Mouse (Mus musculus) forebrain, embryonic 14.5 days (tissue): ENCODE results near the gene Rnf222. TPM values are rescaled to one million over a fixed set of nuclear protein-coding genes. Genes with fewer than 3 reads are reported as not detected.
A peak's percentile ranks its signal among the peaks of the same experiment; 100 is the strongest.

Source experiments
- ATAC-seq: fragments of 200-750 bp; cut with Nextera tagmentation; 2 replicates; pipeline ENCODE4 v1.8.0; 2017; ENCODE audit warnings: mild to moderate bottlenecking, moderate library complexity
- DNase-seq: peaks from one replicate; pipeline ENCODE4 v3.0.0-alpha.2; 2015; ENCODE audit warnings: low spot score
- H3K27ac ChIP-seq: fragments of 300-500 bp; sonication (generic); 2 replicates; pipeline ENCODE4 v1.5.1; 2014; ENCODE audit warnings: low read depth, mild to moderate bottlenecking, control low read depth, low read length, moderate library complexity
- H3K27me3 ChIP-seq: fragments of 300-500 bp; sonication (generic); replicated peaks from 2 replicates; pipeline ENCODE4 v1.6.1; 2014; ENCODE audit warnings: low read length, control low read depth, mixed read lengths; ENCODE audit not compliant: control insufficient read depth, insufficient read depth
- H3K36me3 ChIP-seq: fragments of 300-500 bp; sonication (generic); 2 replicates; pipeline ENCODE4 v1.6.1; 2014; ENCODE audit warnings: low read length, control low read depth; ENCODE audit not compliant: control insufficient read depth, insufficient read depth
- H3K4me1 ChIP-seq: fragments of 300-500 bp; sonication (generic); 2 replicates; pipeline ENCODE4 v1.6.1; 2014; ENCODE audit warnings: antibody characterized with exemption, low read length, control low read depth; ENCODE audit not compliant: control insufficient read depth, insufficient read depth
- H3K4me2 ChIP-seq: fragments of 300-500 bp; sonication (generic); 2 replicates; pipeline ENCODE4 v1.6.1; 2014; ENCODE audit warnings: mild to moderate bottlenecking, control low read depth, low read length
- H3K4me3 ChIP-seq: fragments of 300-500 bp; sonication (generic); 2 replicates; pipeline ENCODE4 v1.5.1; 2014; ENCODE audit warnings: low read depth, low read length, control low read depth
- H3K9ac ChIP-seq: fragments of 300-500 bp; sonication (generic); 2 replicates; pipeline ENCODE4 v1.6.1; 2014; ENCODE audit warnings: mild to moderate bottlenecking, low read length, control low read depth, moderate library complexity
- H3K9me3 ChIP-seq: fragments of 300-500 bp; sonication (generic); replicated peaks from 2 replicates; pipeline ENCODE4 v1.6.1; 2016; ENCODE audit warnings: low read length, control low read depth, mixed read lengths; ENCODE audit not compliant: control insufficient read depth
- WGBS: fragments of 180-500 bp; shearing (Covaris S2); extraction: QIAGEN DNeasy Blood & Tissue Kit; methylation state at CpG from one replicate; pipeline ENCODE4 v1.1.7; 2014; 5-methylcytosine and 5-hydroxymethylcytosine counted together
- polyA plus RNA-seq: library from polyadenylated mRNA; unstranded; fragments of >200 nt; fragmentation: Nextera tagmentation; extraction: Ambion mirVana; gene quantifications from 2 replicates; pipeline ENCODE4 v1.2.1, GENCODE M21; 2014

The Rnf222 gene
- polyA plus RNA-seq, 1 experiment from 2014 or later, result not detected

- H3K4me3 ChIP-seq, result no peak overlapping the region
- H3K27me3 ChIP-seq, result no peaks in the 10 kb centered on the region
- H3K9me3 ChIP-seq, result no peaks in the 10 kb centered on the region
- H3K4me2 ChIP-seq, result no peak overlapping the region
- no peak overlapping the region for H3K9ac ChIP-seq
- DNase-seq (no peak), ATAC-seq (no peak)
- no peak overlapping the region for H3K27ac ChIP-seq
- no peaks in the 10 kb centered on the region for H3K36me3 ChIP-seq
- 94% methylated on average over 5 of the region's 5 CpGs for WGBS
- no peaks in the 10 kb centered on the region for H3K4me1 ChIP-seq
These were observed 7.9 kb downstream of the Rnf222 start for GRCm38 (mm10) chr11:68896247-68896646.

DNA sequence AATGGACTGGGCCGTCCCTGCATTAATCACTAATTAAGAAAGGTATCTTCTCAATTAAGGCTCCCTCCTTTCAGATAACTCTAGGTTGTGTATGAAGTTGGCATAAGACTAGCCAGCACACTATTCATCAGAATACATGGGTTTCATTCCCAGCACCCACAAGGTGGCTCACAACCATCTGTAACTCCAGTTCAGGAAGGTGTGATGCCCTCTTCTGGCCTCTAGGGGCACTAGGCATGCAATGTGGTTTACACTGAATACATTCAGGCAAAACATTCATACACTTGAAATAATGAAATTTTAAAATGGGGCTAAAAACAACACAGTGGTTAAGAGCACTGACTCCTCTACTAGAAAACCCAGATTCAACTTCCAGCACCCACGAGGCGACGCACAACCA lies 8.8 kb downstream of the Rnf222 start:
- Histone ChIP-seq H3K4me3 (no peak overlapping the region), H3K27me3 (no peaks in the 10 kb centered on the region), H3K4me2 (no peak overlapping the region), H3K9ac (no peak overlapping the region), H3K9me3 (no peaks in the 10 kb centered on the region), H3K27ac (no peak overlapping the region), H3K36me3 (no peaks in the 10 kb centered on the region), H3K4me1 (no peaks in the 10 kb centered on the region)
- 57% methylated on average over 4 of the region's 4 CpGs for WGBS
- ATAC-seq, result no peak
- DNase-seq, result peak; percentile 52

- 77% methylated on average over 6 of the region's 6 CpGs for WGBS
- Histone ChIP-seq H3K36me3 (peaks cover 6% of the 10 kb centered on the region), H3K9me3 (no peaks in the 10 kb centered on the region), H3K27me3 (no peaks in the 10 kb centered on the region), H3K4me2 (no peak overlapping the region), H3K4me1 (peaks cover 5% of the 10 kb centered on the region; the same call in 1 of the 2 replicates), H3K27ac (no peak overlapping the region), H3K4me3 (no peak overlapping the region), H3K9ac (no peak overlapping the region)
- ATAC-seq (no peak), DNase-seq (no peak)
These were observed 9.5 kb downstream of the Rnf222 start for GRCm38 (mm10) chr11:68897838-68898237.

DNA sequence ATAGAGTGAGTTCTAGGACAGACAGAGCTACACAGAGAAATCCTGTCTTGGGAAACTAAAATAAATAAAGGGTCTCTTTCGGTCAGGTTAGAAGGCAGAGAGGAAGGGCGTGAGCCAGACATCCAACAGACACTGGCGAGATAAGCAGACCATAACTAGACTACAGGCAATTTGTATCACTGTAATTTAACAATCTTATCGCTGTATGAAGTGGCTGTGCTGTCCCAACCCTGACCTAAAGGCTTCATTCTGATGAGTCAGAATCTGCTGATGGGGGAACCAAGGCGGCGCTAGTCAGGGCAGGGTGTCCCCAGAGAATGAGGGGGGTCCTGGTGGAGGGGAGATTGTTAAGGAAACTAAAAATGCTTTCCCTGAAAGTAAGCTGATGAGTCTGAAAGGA lies 10.4 kb downstream of the Rnf222 start:
- WGBS, result 93% methylated on average over 6 of the region's 6 CpGs
- no peak overlapping the region for H3K4me2 ChIP-seq
- no peak overlapping the region for H3K27ac ChIP-seq
- no peak overlapping the region for H3K9ac ChIP-seq
- H3K27me3 ChIP-seq, result no peaks in the 10 kb centered on the region
- DNase-seq (no peak), ATAC-seq (no peak)
- no peak overlapping the region for H3K4me3 ChIP-seq
- peaks cover 16% of the 10 kb centered on the region for H3K36me3 ChIP-seq
- H3K9me3 ChIP-seq, result no peaks in the 10 kb centered on the region
- peaks cover 5% of the 10 kb centered on the region; the same call in 1 of the 2 replicates for H3K4me1 ChIP-seq

GRCm38 (mm10) chr11:68899815-68900214 lies 11.5 kb downstream of the Rnf222 start:
- no peak overlapping the region for H3K9ac ChIP-seq
- DNase-seq (no peak), ATAC-seq (no peak)
- H3K27me3 ChIP-seq, result no peaks in the 10 kb centered on the region
- H3K9me3 ChIP-seq, result no peaks in the 10 kb centered on the region
- H3K36me3 ChIP-seq, result peaks cover 25% of the 10 kb centered on the region
- no peak overlapping the region for H3K4me2 ChIP-seq
- WGBS, result 89% methylated on average over 8 of the region's 8 CpGs
- peaks cover 5% of the 10 kb centered on the region; the same call in 1 of the 2 replicates for H3K4me1 ChIP-seq
- no peak overlapping the region for H3K27ac ChIP-seq
- H3K4me3 ChIP-seq, result no peak overlapping the region

- peak; percentile 24; the same call in 1 of the 2 replicates for ATAC-seq
- WGBS, result 29% methylated on average over 31 of the region's 31 CpGs
- H3K4me1 ChIP-seq, result peaks cover 5% of the 10 kb centered on the region; the same call in 1 of the 2 replicates
These were observed 12.4 kb downstream of the Rnf222 start for GRCm38 (mm10) chr11:68900519-68901350.

DNA sequence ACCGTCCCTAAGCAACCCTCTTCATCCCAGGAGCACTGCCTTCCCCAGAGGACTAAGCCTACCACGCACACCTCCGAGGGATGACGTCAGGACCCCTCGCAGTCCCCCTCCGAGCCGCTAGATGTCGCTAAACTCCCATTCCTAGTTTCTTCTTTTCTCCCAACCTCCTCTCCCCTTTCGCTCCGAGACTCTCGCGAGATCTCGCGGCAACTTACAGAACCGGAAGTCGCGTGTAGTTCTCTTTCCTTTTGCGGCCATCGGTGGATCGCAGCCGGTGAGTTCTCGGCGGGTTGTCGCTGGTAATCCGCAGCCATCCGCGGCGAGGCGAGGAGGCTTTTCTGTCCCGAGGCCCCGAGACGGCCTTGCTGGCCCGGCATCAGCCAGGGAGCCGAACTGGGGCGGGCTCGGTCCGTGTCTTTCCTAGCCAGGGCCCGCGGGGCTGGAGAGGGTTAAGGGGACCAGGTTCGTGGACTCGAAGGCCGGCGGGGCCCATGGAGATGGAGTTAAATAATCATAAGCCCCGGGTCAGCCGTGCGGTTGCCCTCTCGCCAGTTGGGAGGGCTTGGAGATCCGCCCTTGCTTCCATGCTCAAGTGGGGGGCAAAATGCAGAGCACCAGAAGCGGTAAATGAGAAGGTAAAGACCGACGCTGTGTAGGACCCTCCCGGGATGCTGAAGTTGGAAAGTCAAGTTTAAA lies 13.1 kb downstream of the Rnf222 start, which contains the start of gene Rpl26:
TSS of gene Rpl26 (plus strand) at position 233 of the 696 bp plus-strand sequence.
- no peaks in the 10 kb centered on the region for H3K9me3 ChIP-seq
- WGBS, result under 1% methylated on average over 52 of the region's 52 CpGs
- peaks cover 5% of the 10 kb centered on the region; the same call in 1 of the 2 replicates for H3K4me1 ChIP-seq
- peak within 1 kb of the TSS; percentile 66 for H3K4me3 ChIP-seq
- H3K27me3 ChIP-seq, result no peaks in the 10 kb centered on the region
- peaks cover 42% of the 10 kb centered on the region for H3K36me3 ChIP-seq
- peak within 1 kb of the TSS; percentile 60 for H3K4me2 ChIP-seq
- peak; percentile 89 for ATAC-seq
- peak within 1 kb of the TSS; percentile 90 for H3K27ac ChIP-seq
- peak; percentile 99 for DNase-seq
- H3K9ac ChIP-seq, result peak within 1 kb of the TSS; percentile 96

More at GRCm38 (mm10) chr11:68900519-68901350, 12.4 kb downstream of the Rnf222 start:
- no peak overlapping the region for H3K27ac ChIP-seq
- no peaks in the 10 kb centered on the region for H3K9me3 ChIP-seq
- H3K4me3 ChIP-seq, result peak overlapping the region; percentile 66
- H3K4me2 ChIP-seq, result peak overlapping the region; percentile 60
- DNase-seq, result no peak
- H3K9ac ChIP-seq, result peak overlapping the region; percentile 52
- H3K27me3 ChIP-seq, result no peaks in the 10 kb centered on the region
- H3K36me3 ChIP-seq, result peaks cover 35% of the 10 kb centered on the region

- Histone ChIP-seq H3K4me1 (peaks cover 5% of the 10 kb centered on the region; the same call in 1 of the 2 replicates), H3K4me2 (peak overlapping the region; percentile 58), H3K9me3 (no peaks in the 10 kb centered on the region), H3K36me3 (peaks cover 47% of the 10 kb centered on the region), H3K4me3 (peak overlapping the region; percentile 66), H3K27ac (peak overlapping the region; percentile 90; the same call in 1 of the 2 replicates), H3K9ac (peak overlapping the region; percentile 96), H3K27me3 (no peaks in the 10 kb centered on the region)
- ATAC-seq, result no peak
- no peak for DNase-seq
- WGBS, result under 1% methylated on average over 10 of the region's 10 CpGs
These were observed 13.7 kb downstream of the Rnf222 start for GRCm38 (mm10) chr11:68902047-68902364.
